Mouse (Mus musculus) liver, adult (tissue): ENCODE results near the gene Ermp1.

ENCODE experiments used
- GATA4 ChIP-seq: IDR thresholded peaks from 2 replicates; pipeline ENCODE4 v1.6.1; 2014; ENCODE audit warnings: mild to moderate bottlenecking, low read length; ENCODE audit not compliant: insufficient replicate concordance

The Ermp1 gene

DNA sequence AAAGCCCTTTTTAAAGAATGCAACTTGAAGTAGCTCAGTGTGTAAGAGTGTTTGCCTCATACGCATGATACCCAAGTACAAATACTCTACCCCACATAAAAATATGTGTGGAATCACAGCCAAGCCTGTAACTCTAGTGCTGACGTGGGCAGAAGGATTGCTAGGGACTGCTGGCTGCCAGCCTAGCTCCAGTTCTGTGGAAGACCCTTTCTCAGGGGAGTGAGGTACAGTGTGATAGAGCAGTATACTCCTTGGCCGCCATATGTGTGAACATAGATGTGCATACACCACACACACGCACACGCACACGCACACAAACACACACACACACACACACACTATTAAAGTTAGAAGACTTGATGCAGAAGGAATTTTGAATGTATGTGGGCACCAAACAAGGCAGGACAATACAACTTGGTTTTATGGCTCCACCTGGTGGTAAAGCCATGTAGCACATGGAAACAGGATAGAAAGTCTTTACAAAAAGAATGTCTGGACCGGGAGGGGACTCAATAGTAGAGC, 84.9 kb downstream of the Ermp1 start:
- TF ChIP-seq GATA4: no peak

DNA sequence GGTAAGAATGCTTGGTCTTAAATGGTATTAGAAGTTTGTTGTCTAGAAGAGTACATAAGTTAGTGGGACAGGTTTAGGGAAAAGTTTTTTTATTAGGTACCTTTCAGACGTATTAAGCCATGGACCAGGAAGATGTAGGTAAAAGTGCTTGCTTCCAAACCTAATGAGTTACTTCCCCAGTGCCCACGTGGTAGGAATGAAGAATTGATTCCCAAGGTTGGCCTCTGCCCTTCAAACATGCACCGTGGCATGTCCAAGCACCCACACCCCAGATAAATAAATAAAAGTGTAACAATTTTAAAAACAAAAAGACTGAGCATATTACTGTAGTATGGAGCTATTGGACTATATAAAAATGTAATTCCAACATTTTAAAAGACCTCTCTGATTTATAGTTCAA, 85.6 kb downstream of the Ermp1 start:
- TF ChIP-seq GATA4: no peak

DNA sequence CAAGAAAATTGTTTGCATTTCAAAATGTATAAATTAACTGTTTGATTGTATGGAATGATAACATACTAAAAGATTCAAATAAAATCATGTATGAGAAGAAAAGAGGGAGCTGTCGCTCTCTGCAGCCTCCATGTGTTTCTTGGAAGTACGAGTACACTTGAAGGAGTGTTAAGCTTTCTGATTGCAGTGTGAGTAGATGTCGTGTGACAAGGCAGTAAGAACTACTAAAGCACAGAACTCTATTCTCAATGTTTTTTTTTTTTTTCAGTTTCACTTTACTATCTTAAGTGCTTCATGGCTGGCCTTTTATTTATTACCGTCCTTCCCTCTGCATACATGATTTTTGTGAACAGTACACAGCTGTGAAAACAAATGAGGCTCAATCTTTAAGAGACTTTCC, 86.0 kb downstream of the Ermp1 start:
- no peak for TF ChIP-seq GATA4
